Mouse (Mus musculus) 3134 (cell line): Measurements from ENCODE around the gene Papss1.

Source experiments
- DNase-seq: peaks from one replicate; pipeline ENCODE4 v3.0.0-alpha.2; 2011; ENCODE audit warnings: low spot score; ENCODE audit not compliant: insufficient read length; ENCODE audit errors: extremely low read depth

The Papss1 gene

GRCm38 (mm10) chr3:131630407-131631317, 66.1 kb downstream of the Papss1 start:
- DNase-seq = no peak

GRCm38 (mm10) chr3:131631318-131631870, 66.8 kb downstream of the Papss1 start:
- DNase-seq = no peak

GRCm38 (mm10) chr3:131634091-131634490, 69.5 kb downstream of the Papss1 start:
- DNase-seq = no peak

GRCm38 (mm10) chr3:131636126-131636525, 71.6 kb downstream of the Papss1 start:
- DNase-seq = peak; percentile 27

GRCm38 (mm10) chr3:131637008-131637407, 72.4 kb downstream of the Papss1 start:
- no peak for DNase-seq

- DNase-seq = no peak
These were observed 73.1 kb downstream of the Papss1 start for GRCm38 (mm10) chr3:131637664-131638063.

GRCm38 (mm10) chr3:131638216-131638615, 73.6 kb downstream of the Papss1 start:
- no peak for DNase-seq

GRCm38 (mm10) chr3:131642681-131643292, 78.2 kb downstream of the Papss1 start:
- no peak for DNase-seq

- DNase-seq = no peak
These were observed 80.6 kb downstream of the Papss1 start for GRCm38 (mm10) chr3:131645203-131645602.

GRCm38 (mm10) chr3:131654366-131654765, 89.8 kb downstream of the Papss1 start:
- no peak for DNase-seq

GRCm38 (mm10) chr3:131656032-131656431, 91.5 kb downstream of the Papss1 start:
- DNase-seq = no peak

- DNase-seq = no peak
These were observed 95.6 kb downstream of the Papss1 start for GRCm38 (mm10) chr3:131660126-131660525.

GRCm38 (mm10) chr3:131660629-131661028, 96.1 kb downstream of the Papss1 start:
- DNase-seq = no peak

- no peak for DNase-seq
These were observed 98.1 kb downstream of the Papss1 start for GRCm38 (mm10) chr3:131662589-131663148.

GRCm38 (mm10) chr3:131669910-131670309, 105.3 kb downstream of the Papss1 start:
- peak; percentile 39 for DNase-seq

GRCm38 (mm10) chr3:131686106-131686505, 121.5 kb downstream of the Papss1 start:
- no peak for DNase-seq

- DNase-seq = no peak
These were observed 125.4 kb downstream of the Papss1 start for GRCm38 (mm10) chr3:131689949-131690348.

GRCm38 (mm10) chr3:131690543-131690942, 126.0 kb downstream of the Papss1 start:
- DNase-seq = no peak

- peak; percentile 42 for DNase-seq
These were observed 126.6 kb downstream of the Papss1 start for GRCm38 (mm10) chr3:131691202-131691601.
